Mouse (Mus musculus) thymus, postnatal 4 days (tissue): ENCODE measurements around the gene Islr.
A peak's percentile ranks its signal among the peaks of the same experiment; 100 is the strongest.
"Not testable (repeated sequence)": the region's sequence is repeated elsewhere in the genome, so short reads cannot be mapped to it uniquely, and the experiment has no call there.

Experiments used
- DNase-seq: peaks from one replicate; pipeline ENCODE4 v3.0.0; 2021

Islr gene

GRCm38 (mm10) chr9:58203516-58204447 lies at the start of gene Islr, which contains the start of gene Islr2:
TSS of gene Islr (minus strand) at chr9:58204306.
TSS of gene Islr2 (minus strand) at chr9:58204319.
- peak; percentile 77 for DNase-seq

- not testable (repeated sequence) for DNase-seq
Observed at GRCm38 (mm10) chr9:58253805-58254122, 49.7 kb upstream of the Islr start.

- peak; percentile 96 for DNase-seq
Observed at GRCm38 (mm10) chr9:58253033-58253804, 49.1 kb upstream of the Islr start, which contains the start of gene Stoml1. TSS of gene Stoml1 (plus strand) at chr9:58253164.

- not testable (repeated sequence) for DNase-seq
Observed at GRCm38 (mm10) chr9:58250730-58251129, 46.6 kb upstream of the Islr start.

- no peak for DNase-seq
Observed at GRCm38 (mm10) chr9:58250322-58250721, 46.2 kb upstream of the Islr start.

GRCm38 (mm10) chr9:58249592-58250192 lies 45.6 kb upstream of the Islr start, which contains the start of gene Pml:
TSS of gene Pml (minus strand) at chr9:58249786.
- peak; percentile 81 for DNase-seq

GRCm38 (mm10) chr9:58248746-58249413 lies 44.8 kb upstream of the Islr start:
- DNase-seq = no peak

GRCm38 (mm10) chr9:58247064-58247759 lies 43.1 kb upstream of the Islr start:
- peak; percentile 91 for DNase-seq

- no peak for DNase-seq
Observed at GRCm38 (mm10) chr9:58246083-58246591, 42.0 kb upstream of the Islr start.

- DNase-seq = no peak
Observed at GRCm38 (mm10) chr9:58243696-58244095, 39.6 kb upstream of the Islr start.

GRCm38 (mm10) chr9:58242696-58243095 lies 38.6 kb upstream of the Islr start:
- no peak for DNase-seq

- no peak for DNase-seq
Observed at GRCm38 (mm10) chr9:58241780-58242485, 37.8 kb upstream of the Islr start.

GRCm38 (mm10) chr9:58234502-58235015 lies 30.5 kb upstream of the Islr start:
- DNase-seq = no peak

GRCm38 (mm10) chr9:58232374-58232773 lies 28.3 kb upstream of the Islr start:
- no peak for DNase-seq

- DNase-seq = no peak
Observed at GRCm38 (mm10) chr9:58231746-58232145, 27.6 kb upstream of the Islr start.

GRCm38 (mm10) chr9:58228777-58229466 lies 24.8 kb upstream of the Islr start:
- DNase-seq = no peak

GRCm38 (mm10) chr9:58225915-58226913 lies 22.1 kb upstream of the Islr start:
- peak; percentile 77 for DNase-seq

GRCm38 (mm10) chr9:58224356-58224755 lies 20.2 kb upstream of the Islr start:
- no peak for DNase-seq
